Mouse (Mus musculus) small intestine, adult 2 months (tissue): ENCODE data around the gene Olfr1079.
"Not testable (repeated sequence)": the region's sequence is repeated elsewhere in the genome, so short reads cannot be mapped to it uniquely, and the experiment has no call there.

Experiments
- CTCF ChIP-seq: fragments of 200-500 bp; IDR thresholded peaks from 2 replicates; pipeline ENCODE4 v1.5.1; 2012; ENCODE audit warnings: low read depth, mild to moderate bottlenecking, control low read depth, inconsistent platforms, low read length, moderate library complexity, mixed read lengths; ENCODE audit not compliant: insufficient replicate concordance, insufficient read length; ENCODE audit errors: extremely low read depth
- POLR2A ChIP-seq: fragments of 200-500 bp; IDR thresholded peaks from 2 replicates; pipeline ENCODE4 v1.6.1; 2012; ENCODE audit warnings: low read depth, mild to moderate bottlenecking, control low read depth, inconsistent platforms, low read length, moderate library complexity

GRCm38 (mm10) chr2:86558135-86558534 lies 15.9 kb upstream of the Olfr1079 start, which contains the start of gene Olfr1080:
- not testable (repeated sequence) for TF ChIP-seq CTCF, POLR2A
